Mouse (Mus musculus): ENCODE measurements around the gene Lgmn. TPM values are rescaled to one million over a fixed set of nuclear protein-coding genes. Genes with fewer than 3 reads are reported as not detected.

The Lgmn gene
- polyA plus RNA-seq, 1 experiment from 2014 or later, result 77.1 TPM

GRCm38 (mm10) chr12:102356781-102357180, 82.8 kb downstream of the Lgmn start:
- H3K9me3 ChIP-seq (ENCODE audit: control insufficient read depth, low read length), result no peaks in the 10 kb centered on the region
- no peak overlapping the region for H3K4me2 ChIP-seq (replicated peaks; ENCODE audit: low read depth)
- no peaks in the 10 kb centered on the region for H3K4me1 ChIP-seq (replicated peaks; ENCODE audit: control insufficient read depth, insufficient read depth)
- peaks cover 3% of the 10 kb centered on the region; the same call in 1 of the 2 replicates for H3K36me3 ChIP-seq (ENCODE audit: control insufficient read depth, insufficient read depth, low read length)
- TF ChIP-seq EP300 (optimal IDR thresholded peaks at IDR 0.05) (no peak), CTCF (IDR thresholded peaks at IDR 0.05; ENCODE audit: low read depth) (no peak)
- no peak overlapping the region for H3K9ac ChIP-seq (ENCODE audit: low read length)
- H3K4me3 ChIP-seq (ENCODE audit: low read depth, low read length), result no peak overlapping the region
- ATAC-seq (ENCODE audit: low FRiP score, low TSS enrichment) (no peak), DNase-seq (ENCODE audit: low spot score) (no peak)
- H3K27me3 ChIP-seq (ENCODE audit: control insufficient read depth, insufficient read depth, low read length), result no peaks in the 10 kb centered on the region
- WGBS, result 86% methylated on average over 1 of the region's 1 CpGs
- H3K27ac ChIP-seq (replicated peaks), result no peak overlapping the region

GRCm38 (mm10) chr12:102355784-102356183, 83.8 kb downstream of the Lgmn start:
- Histone ChIP-seq H3K36me3 (ENCODE audit: control insufficient read depth, insufficient read depth, low read length) (no peaks in the 10 kb centered on the region; the same call in 1 of the 2 replicates), H3K9ac (ENCODE audit: low read length) (no peak overlapping the region), H3K27ac (replicated peaks) (no peak overlapping the region), H3K4me3 (ENCODE audit: low read depth, low read length) (no peak overlapping the region), H3K27me3 (ENCODE audit: control insufficient read depth, insufficient read depth, low read length) (no peaks in the 10 kb centered on the region), H3K4me1 (replicated peaks; ENCODE audit: control insufficient read depth, insufficient read depth) (no peaks in the 10 kb centered on the region), H3K4me2 (replicated peaks; ENCODE audit: low read depth) (no peak overlapping the region), H3K9me3 (ENCODE audit: control insufficient read depth, low read length) (no peaks in the 10 kb centered on the region)
- no peak for DNase-seq (ENCODE audit: low spot score)
- ATAC-seq (ENCODE audit: low FRiP score, low TSS enrichment), result no peak
- TF ChIP-seq EP300 (optimal IDR thresholded peaks at IDR 0.05), result no peak
- no peak for TF ChIP-seq CTCF (IDR thresholded peaks at IDR 0.05; ENCODE audit: low read depth)

GRCm38 (mm10) chr12:102354126-102354984, 85.3 kb downstream of the Lgmn start:
- WGBS, result 80% methylated on average over 10 of the region's 10 CpGs
- no peak overlapping the region for H3K27ac ChIP-seq (replicated peaks)
- no peaks in the 10 kb centered on the region for H3K9me3 ChIP-seq (ENCODE audit: control insufficient read depth, low read length)
- DNase-seq (ENCODE audit: low spot score) (no peak), ATAC-seq (ENCODE audit: low FRiP score, low TSS enrichment) (no peak)
- H3K27me3 ChIP-seq (ENCODE audit: control insufficient read depth, insufficient read depth, low read length), result no peaks in the 10 kb centered on the region
- H3K4me2 ChIP-seq (replicated peaks; ENCODE audit: low read depth), result no peak overlapping the region
- H3K36me3 ChIP-seq (ENCODE audit: control insufficient read depth, insufficient read depth, low read length), result no peaks in the 10 kb centered on the region; the same call in 1 of the 2 replicates
- H3K9ac ChIP-seq (ENCODE audit: low read length), result no peak overlapping the region
- no peak overlapping the region for H3K4me3 ChIP-seq (ENCODE audit: low read depth, low read length)
- H3K4me1 ChIP-seq (replicated peaks; ENCODE audit: control insufficient read depth, insufficient read depth), result no peaks in the 10 kb centered on the region
- TF ChIP-seq EP300 (optimal IDR thresholded peaks at IDR 0.05), result no peak
- no peak for TF ChIP-seq CTCF (IDR thresholded peaks at IDR 0.05; ENCODE audit: low read depth)

GRCm38 (mm10) chr12:102350997-102351396, 88.6 kb downstream of the Lgmn start:
- 100% methylated on average over 1 of the region's 1 CpGs for WGBS
- ATAC-seq (ENCODE audit: low FRiP score, low TSS enrichment) (no peak), DNase-seq (ENCODE audit: low spot score) (no peak)
- peaks cover 3% of the 10 kb centered on the region; the same call in 1 of the 2 replicates for H3K36me3 ChIP-seq (ENCODE audit: control insufficient read depth, insufficient read depth, low read length)
- no peaks in the 10 kb centered on the region for H3K27me3 ChIP-seq (ENCODE audit: control insufficient read depth, insufficient read depth, low read length)
- H3K4me3 ChIP-seq (ENCODE audit: low read depth, low read length), result no peak overlapping the region
- H3K9me3 ChIP-seq (ENCODE audit: control insufficient read depth, low read length), result no peaks in the 10 kb centered on the region
- H3K4me2 ChIP-seq (replicated peaks; ENCODE audit: low read depth), result no peak overlapping the region
- no peaks in the 10 kb centered on the region for H3K4me1 ChIP-seq (replicated peaks; ENCODE audit: control insufficient read depth, insufficient read depth)
- H3K27ac ChIP-seq (replicated peaks), result no peak overlapping the region
- no peak overlapping the region for H3K9ac ChIP-seq (ENCODE audit: low read length)
- TF ChIP-seq CTCF (IDR thresholded peaks at IDR 0.05; ENCODE audit: low read depth) (no peak), EP300 (optimal IDR thresholded peaks at IDR 0.05) (no peak)

GRCm38 (mm10) chr12:102348447-102348846, 91.2 kb downstream of the Lgmn start:
- H3K36me3 ChIP-seq (ENCODE audit: control insufficient read depth, insufficient read depth, low read length), result peaks cover 3% of the 10 kb centered on the region; the same call in 1 of the 2 replicates
- no peaks in the 10 kb centered on the region for H3K4me1 ChIP-seq (replicated peaks; ENCODE audit: control insufficient read depth, insufficient read depth)
- TF ChIP-seq CTCF (IDR thresholded peaks at IDR 0.05; ENCODE audit: low read depth) (no peak), EP300 (optimal IDR thresholded peaks at IDR 0.05) (no peak)
- H3K9me3 ChIP-seq (ENCODE audit: control insufficient read depth, low read length), result no peaks in the 10 kb centered on the region
- no peak overlapping the region for H3K9ac ChIP-seq (ENCODE audit: low read length)
- no peaks in the 10 kb centered on the region for H3K27me3 ChIP-seq (ENCODE audit: control insufficient read depth, insufficient read depth, low read length)
- WGBS, result 88% methylated on average over 6 of the region's 6 CpGs
- ATAC-seq (ENCODE audit: low FRiP score, low TSS enrichment), result no peak
- no peak overlapping the region for H3K27ac ChIP-seq (replicated peaks)
- no peak overlapping the region for H3K4me3 ChIP-seq (ENCODE audit: low read depth, low read length)
- H3K4me2 ChIP-seq (replicated peaks; ENCODE audit: low read depth), result no peak overlapping the region
- DNase-seq (ENCODE audit: low spot score), result no peak

- Histone ChIP-seq H3K27ac (replicated peaks) (no peak overlapping the region), H3K27me3 (ENCODE audit: control insufficient read depth, insufficient read depth, low read length) (no peaks in the 10 kb centered on the region), H3K36me3 (ENCODE audit: control insufficient read depth, insufficient read depth, low read length) (peaks cover 3% of the 10 kb centered on the region; the same call in 1 of the 2 replicates), H3K4me3 (ENCODE audit: low read depth, low read length) (no peak overlapping the region), H3K9me3 (ENCODE audit: control insufficient read depth, low read length) (no peaks in the 10 kb centered on the region), H3K4me1 (replicated peaks; ENCODE audit: control insufficient read depth, insufficient read depth) (no peaks in the 10 kb centered on the region), H3K4me2 (replicated peaks; ENCODE audit: low read depth) (no peak overlapping the region), H3K9ac (ENCODE audit: low read length) (no peak overlapping the region)
- DNase-seq (ENCODE audit: low spot score), result peak; percentile 52
- 16% methylated on average over 1 of the region's 1 CpGs for WGBS
- ATAC-seq (ENCODE audit: low FRiP score, low TSS enrichment), result no peak
- TF ChIP-seq CTCF (IDR thresholded peaks at IDR 0.05; ENCODE audit: low read depth), result peak; percentile 79
- TF ChIP-seq EP300 (optimal IDR thresholded peaks at IDR 0.05), result no peak
Measured at GRCm38 (mm10) chr12:102346507-102346906, 93.1 kb downstream of the Lgmn start.

Data from stomach, postnatal 0 days (tissue).